Mouse (Mus musculus) neural tube, embryonic 10.5 days (tissue): Measurements from ENCODE around the gene Slc6a6.
A peak's percentile ranks its signal among the peaks of the same experiment; 100 is the strongest.

Experiments used
- DNase-seq: peaks from one replicate; pipeline ENCODE4 v3.0.0-alpha.2; 2017; ENCODE audit warnings: low spot score; ENCODE audit errors: extremely low spot score

Slc6a6 gene

DNA sequence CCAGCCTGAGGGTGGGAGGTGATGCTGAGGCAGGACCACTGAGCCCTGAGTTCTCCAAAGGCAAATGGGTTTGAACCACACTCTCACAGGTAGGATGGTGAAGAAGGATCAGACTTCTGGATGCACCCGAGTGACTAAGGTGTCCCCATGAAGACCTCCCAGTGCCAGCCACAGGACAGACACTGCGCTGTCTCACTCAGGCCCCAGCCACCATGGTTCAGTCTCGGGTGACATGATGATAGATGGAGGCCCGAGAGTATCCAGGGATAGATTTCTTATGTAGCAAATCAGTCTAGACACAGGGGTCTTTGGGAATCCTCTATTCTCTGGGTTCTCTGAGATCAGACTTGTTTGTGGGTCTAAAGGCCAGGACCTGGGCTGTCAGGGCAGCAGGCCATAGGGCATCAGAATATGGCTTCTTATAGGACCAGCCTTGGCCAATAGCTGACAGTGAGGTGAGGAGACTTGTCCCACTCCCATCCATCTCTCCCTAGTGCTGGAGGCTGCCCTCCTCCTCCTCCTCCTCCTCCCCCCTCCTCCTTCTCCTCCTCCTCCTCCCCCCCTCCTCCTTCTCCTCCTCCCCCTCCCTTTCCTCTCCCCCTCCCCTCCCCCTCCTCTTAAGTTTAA, 36.8 kb downstream of the Slc6a6 start:
- DNase-seq, result no peak

DNA sequence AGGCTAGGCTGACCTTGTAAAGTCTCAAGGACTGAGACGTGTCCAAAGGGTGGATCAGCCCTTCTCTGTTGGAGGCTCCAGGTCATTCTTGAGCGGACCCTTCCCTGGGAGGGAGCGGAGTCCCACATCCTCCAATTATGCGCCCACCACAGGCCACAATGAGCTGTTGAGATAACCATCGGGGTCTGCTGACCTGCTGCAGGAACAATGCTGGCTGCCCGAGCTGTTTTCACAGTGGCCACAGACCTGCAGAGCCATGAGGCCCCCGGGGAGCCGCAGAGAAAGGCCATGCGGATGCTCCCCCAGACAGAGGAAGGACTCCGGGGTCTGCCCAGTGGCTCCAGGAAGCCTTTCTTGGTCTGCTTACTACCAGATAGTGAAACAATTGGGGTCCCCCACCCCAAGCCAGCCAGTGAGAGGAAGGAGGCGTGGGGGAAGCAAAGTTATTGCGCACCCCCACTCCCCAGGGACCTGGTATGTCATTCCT, 37.4 kb downstream of the Slc6a6 start:
- DNase-seq, result peak; percentile 32

DNA sequence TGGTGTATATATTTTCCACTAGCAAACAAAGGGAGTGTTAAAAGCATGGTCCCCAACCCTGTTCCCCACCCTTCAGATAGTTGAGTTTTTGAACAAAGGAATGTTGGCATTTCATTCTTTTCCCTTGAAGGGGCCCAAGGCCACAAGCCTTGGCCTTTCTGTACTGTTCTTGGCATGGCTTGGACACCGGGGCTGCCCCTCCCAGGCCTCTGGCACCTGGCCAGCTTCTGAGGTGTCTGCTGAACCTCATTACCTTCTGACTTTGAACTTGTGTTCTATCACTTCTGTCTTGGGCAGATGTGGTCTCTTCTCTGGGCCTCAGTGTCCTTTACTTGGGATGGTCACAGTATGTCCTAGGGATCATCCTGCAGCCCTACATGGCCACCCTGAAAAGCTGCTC, 43.5 kb downstream of the Slc6a6 start:
- no peak for DNase-seq

GRCm38 (mm10) chr6:91728939-91729619, 45.2 kb downstream of the Slc6a6 start:
- no peak for DNase-seq

DNA sequence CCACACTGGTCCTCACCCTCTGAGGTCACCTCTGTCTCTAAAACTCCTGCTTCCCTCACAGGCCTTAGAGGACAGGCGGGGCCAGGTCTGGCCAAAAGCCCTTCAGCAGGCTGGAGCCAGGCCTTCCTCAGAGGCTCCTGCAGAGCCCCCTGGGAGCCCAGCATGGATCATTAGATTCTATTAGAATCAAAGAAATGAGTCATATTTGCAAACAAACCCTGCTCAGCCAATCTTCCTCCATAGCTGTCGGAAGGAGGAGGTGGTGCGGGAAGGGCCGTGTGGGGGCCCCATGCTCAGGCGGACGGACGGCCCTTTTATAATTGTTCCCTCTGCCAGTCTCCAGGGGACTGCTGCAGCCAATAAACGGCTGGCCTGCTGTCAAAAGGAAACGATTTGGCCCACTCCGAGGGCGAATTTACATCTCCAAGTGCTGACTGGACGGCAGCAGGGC, 45.8 kb downstream of the Slc6a6 start:
- DNase-seq, result peak; percentile 44

- DNase-seq, result no peak
Observed at GRCm38 (mm10) chr6:91732138-91732537, 48.3 kb downstream of the Slc6a6 start.

- peak; percentile 47 for DNase-seq
Observed at GRCm38 (mm10) chr6:91736471-91736870, 52.6 kb downstream of the Slc6a6 start.

GRCm38 (mm10) chr6:91737451-91737850, 53.6 kb downstream of the Slc6a6 start:
- no peak for DNase-seq

DNA sequence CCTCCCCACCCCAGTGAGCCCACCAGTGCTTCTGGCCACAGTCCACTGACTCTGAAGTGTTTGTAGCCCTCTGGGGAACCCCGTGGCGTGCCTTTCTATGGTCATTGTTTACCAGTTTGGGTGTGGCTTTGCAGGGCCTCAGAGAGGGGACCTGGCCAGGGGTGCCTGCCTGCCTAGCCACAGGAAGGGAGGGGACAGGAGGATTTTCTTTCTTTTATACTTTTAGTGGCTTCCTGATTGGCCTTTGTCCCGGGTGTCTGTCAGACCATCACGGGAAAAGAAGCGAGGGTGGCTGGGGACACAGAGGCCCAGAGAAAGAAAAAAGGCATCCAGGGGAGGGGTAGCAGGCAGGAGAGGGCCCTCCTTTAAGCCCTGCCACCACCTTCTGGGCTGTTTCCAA, 54.2 kb downstream of the Slc6a6 start:
- no peak for DNase-seq

DNA sequence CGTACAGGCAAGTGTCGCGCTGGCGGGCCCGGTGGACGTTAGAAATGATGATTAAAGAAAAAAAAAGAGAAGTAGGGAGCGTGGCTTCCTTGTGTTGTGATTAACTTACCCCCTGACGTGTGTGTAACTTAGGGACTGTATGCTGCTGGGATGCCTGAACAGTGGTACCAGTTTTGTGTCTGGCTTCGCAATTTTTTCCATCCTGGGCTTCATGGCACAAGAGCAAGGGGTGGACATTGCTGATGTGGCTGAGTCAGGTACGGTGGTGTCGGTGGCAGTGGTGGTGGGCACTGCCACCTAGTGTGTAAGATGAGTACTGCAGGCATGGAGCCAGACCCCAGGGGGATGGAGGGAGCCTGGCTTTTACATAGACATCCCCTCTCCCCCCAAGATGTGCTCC, 57.2 kb downstream of the Slc6a6 start:
- peak; percentile 71 for DNase-seq

GRCm38 (mm10) chr6:91742466-91742865, 58.6 kb downstream of the Slc6a6 start:
- DNase-seq, result no peak

DNA sequence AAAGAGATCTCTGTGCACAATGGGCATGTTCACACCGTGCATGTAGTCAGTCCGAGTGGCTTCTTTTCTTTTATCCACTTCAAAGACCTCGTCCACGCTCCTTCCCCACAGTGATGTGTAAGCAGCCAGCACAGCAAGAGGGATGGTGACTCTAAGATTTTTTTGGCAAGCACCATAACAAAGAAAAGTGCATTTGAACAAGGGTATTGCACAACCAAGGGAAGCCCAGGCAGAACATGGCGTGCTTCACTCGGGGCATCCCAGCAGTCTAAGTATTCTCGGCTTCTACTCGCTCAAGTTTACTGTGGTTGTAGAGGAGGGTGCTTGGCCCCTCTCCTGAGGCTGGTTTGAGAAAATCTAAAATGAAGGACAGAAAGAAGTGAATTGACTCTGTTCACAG, 59.1 kb downstream of the Slc6a6 start:
- DNase-seq, result no peak

- no peak for DNase-seq
Observed at GRCm38 (mm10) chr6:91743886-91744285, 60.0 kb downstream of the Slc6a6 start.

- DNase-seq, result no peak
Observed at GRCm38 (mm10) chr6:91745246-91745645, 61.4 kb downstream of the Slc6a6 start.

- no peak for DNase-seq
Observed at GRCm38 (mm10) chr6:91745947-91746582, 62.2 kb downstream of the Slc6a6 start.

DNA sequence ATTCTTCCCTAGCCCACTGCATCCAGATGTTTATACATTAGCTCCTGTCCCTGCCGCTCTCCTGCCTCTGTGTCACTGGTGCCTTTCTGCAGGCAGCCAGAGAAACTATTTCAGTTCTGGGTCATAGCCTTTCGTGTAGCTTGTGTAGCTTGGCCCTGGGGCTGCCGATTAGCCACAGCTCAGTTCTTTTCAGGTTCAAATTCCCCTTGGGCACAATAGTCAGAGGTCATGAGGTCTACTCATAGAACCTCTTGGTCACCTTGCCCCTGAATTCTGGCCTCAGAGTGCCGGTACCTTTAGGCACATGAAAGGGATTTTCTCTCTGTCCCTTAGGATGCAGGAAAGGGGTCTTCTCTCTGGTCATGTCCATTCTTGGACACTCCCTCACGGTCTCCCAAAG, 62.9 kb downstream of the Slc6a6 start:
- DNase-seq, result no peak

DNA sequence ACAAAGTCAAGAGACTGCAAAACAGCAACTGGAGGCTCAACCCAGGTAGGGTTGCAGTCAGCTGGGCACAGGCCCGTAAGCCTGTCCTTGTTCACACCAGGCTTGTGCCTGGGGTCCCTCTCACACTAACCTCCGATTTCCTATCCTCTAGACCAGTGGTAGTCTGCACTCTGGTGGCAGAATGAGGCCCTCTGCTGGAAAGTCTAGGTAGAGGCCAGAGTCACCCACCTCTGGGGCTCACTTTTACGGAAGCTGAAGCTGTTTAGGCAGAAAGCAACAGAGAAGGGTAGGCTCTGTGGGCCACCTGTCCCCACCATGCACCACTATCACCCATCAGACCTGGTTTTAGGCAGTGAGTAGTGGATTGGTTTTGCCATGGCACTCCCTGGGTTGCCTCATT, 67.1 kb downstream of the Slc6a6 start:
- no peak for DNase-seq

DNA sequence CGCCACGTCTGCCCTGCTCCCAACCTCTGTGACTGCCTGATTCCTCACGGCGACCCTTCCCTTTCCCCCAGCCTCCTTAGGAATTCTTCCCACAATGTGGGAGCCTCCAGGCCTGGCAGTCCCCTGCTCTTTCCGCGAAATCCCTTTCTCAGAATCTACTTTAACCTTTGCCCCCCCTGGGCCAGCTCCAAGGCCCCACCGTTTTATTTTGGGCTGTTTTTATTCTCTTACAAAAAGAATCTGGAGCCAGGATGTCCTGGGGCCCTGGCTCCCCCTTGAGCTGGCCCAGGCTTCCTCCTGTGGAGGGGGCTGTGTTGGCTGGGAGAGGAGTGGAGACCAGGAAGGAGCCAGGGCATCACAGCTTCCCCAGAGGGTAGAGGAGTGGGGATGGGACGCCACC, 69.0 kb downstream of the Slc6a6 start:
- no peak for DNase-seq

DNA sequence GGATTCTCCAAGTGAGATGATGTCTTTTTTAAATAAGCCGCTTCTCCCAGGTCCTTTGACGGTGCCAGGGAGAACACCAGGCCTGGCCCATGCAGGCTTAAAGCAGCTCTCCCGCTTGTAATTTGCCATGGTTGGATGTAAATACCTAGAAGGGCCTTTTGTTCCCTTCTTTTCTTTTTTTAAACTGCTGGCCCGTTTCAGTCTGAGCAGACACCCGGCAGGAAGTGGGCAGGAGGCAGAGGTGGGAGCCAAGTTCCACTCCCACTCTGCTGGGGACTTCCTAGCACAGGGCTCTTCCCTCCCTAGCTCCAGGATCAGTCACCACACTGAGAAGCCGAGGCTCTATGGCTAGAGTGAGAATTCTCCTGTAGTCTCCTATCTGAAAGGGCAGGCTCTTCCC, 70.2 kb downstream of the Slc6a6 start:
- no peak for DNase-seq

- no peak for DNase-seq
Observed at GRCm38 (mm10) chr6:91754845-91755244, 71.0 kb downstream of the Slc6a6 start.

GRCm38 (mm10) chr6:91762051-91762742, 78.3 kb downstream of the Slc6a6 start:
- no peak for DNase-seq

DNA sequence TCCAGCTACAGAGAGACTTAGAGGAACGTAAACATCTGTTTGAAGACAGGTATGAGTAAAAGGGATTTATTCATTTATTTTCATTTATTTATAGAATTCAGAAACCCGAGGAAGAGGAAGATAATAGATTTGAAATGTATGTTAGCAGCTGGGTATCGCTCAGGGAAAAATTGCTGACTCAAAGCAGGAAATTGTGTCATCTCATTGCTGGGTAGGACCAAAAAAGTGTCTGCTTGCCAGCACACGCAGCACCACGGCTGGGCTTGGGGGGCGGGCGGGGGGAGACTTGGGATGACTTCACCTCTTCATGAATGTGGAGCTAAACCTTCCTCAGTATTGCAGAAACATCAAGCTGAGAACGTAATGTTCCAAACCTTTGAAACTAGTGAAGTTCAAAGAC, 83.7 kb downstream of the Slc6a6 start:
- no peak for DNase-seq
